In the genomic region with DNA sequence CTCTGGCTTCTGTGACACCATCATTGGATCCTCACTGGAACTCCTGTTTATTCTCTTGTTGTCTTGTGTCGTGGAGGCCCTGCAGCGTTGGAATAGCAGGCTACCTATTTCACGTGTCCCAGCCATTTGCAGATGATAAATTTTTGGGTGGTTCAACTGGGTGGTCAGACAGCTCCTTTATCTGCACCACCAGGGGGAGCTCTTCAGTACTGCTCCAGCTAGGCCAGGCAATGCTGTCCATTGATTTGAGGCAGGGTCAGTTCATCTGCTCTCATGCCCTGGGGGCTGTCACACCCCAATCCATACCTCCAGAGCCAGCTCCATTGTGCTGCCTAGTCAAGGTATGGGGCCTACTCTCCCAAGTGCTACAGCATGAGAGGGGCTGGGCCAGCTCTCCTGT, we compare ENCODE assay signal across 8 mouse cellular contexts. TPM values are rescaled to one million over a fixed set of nuclear protein-coding genes. Genes with fewer than 3 reads are reported as not detected.
DNase-seq lines count a peak whose midpoint lies in the region; ATAC-seq and TF ChIP-seq lines count a peak whose summit lies in the region.

No protein-coding gene starts in this region.

- intact Hi-C loops in heart, adult 2 months (cut with DNase I) = loop anchor here (5.0 kb wide), 1 partner anchor 525 kb away; no protein-coding TSS in a partner anchor

- TF ChIP-seq EP300 in heart, adult 2 months (IDR thresholded peaks at IDR 0.05; ENCODE audit: insufficient read depth, low read depth, low read length) = no peak

- ATAC-seq in heart, embryonic 11.5 days (replicated peaks; ENCODE audit: insufficient number of reproducible peaks, low FRiP score, low TSS enrichment) = no peak
- no peak for ATAC-seq in hindbrain, postnatal 0 days

- TF ChIP-seq POLR2A in heart, adult 2 months (IDR thresholded peaks at IDR 0.05; ENCODE audit: insufficient read depth, low read depth, low read length) = no peak

- H3K9me3 ChIP-seq in heart, embryonic 11.5 days (replicated peaks; ENCODE audit: control insufficient read depth, low read length) = no peaks in the 10 kb centered on the region
- H3K9me3 ChIP-seq in hindbrain, postnatal 0 days (ENCODE audit: low read length) = no peaks in the 10 kb centered on the region

- no peak overlapping the region for H3K4me3 ChIP-seq in heart, adult 2 months
- no peak overlapping the region for H3K4me3 ChIP-seq in heart, embryonic 11.5 days (ENCODE audit: low read depth, low read length)
- no peak overlapping the region for H3K4me3 ChIP-seq in hindbrain, postnatal 0 days (ENCODE audit: low read length)

- H3K4me1 ChIP-seq in heart, adult 2 months (ENCODE audit: control insufficient read depth, insufficient read depth, low read length) = no peaks in the 10 kb centered on the region
- H3K4me1 ChIP-seq in heart, embryonic 11.5 days (ENCODE audit: control insufficient read depth, insufficient read depth, low read length) = no peaks in the 10 kb centered on the region
- H3K4me1 ChIP-seq in hindbrain, postnatal 0 days (ENCODE audit: insufficient read depth, low read length) = no peaks in the 10 kb centered on the region

- H3K4me2 ChIP-seq in heart, embryonic 11.5 days = no peak overlapping the region
- H3K4me2 ChIP-seq in hindbrain, postnatal 0 days (ENCODE audit: low read depth, low read length) = no peak overlapping the region

- H3K27me3 ChIP-seq in heart, adult 2 months (ENCODE audit: control insufficient read depth, insufficient read depth, low read length) = no peaks in the 10 kb centered on the region
- H3K27me3 ChIP-seq in heart, embryonic 11.5 days (ENCODE audit: control insufficient read depth, insufficient read depth, low read length) = no peaks in the 10 kb centered on the region
- H3K27me3 ChIP-seq in hindbrain, postnatal 0 days (ENCODE audit: insufficient read depth, low read length) = no peaks in the 10 kb centered on the region

- H3K9ac ChIP-seq in heart, adult 2 months (ENCODE audit: low read depth, low read length) = no peak overlapping the region
- H3K9ac ChIP-seq in heart, embryonic 11.5 days (ENCODE audit: low read depth, low read length) = no peak overlapping the region
- no peak overlapping the region for H3K9ac ChIP-seq in hindbrain, postnatal 0 days (replicated peaks; ENCODE audit: low read length)

- H3K36me3 ChIP-seq in heart, adult 2 months (ENCODE audit: control insufficient read depth, insufficient read depth, low read length) = no peaks in the 10 kb centered on the region
- H3K36me3 ChIP-seq in heart, embryonic 11.5 days (ENCODE audit: control insufficient read depth, insufficient read depth, low read length) = no peaks in the 10 kb centered on the region
- no peaks in the 10 kb centered on the region for H3K36me3 ChIP-seq in hindbrain, postnatal 0 days (ENCODE audit: insufficient read depth, low read length)

- peak; percentile 64 for TF ChIP-seq CTCF in heart, adult 2 months (IDR thresholded peaks at IDR 0.05)
- TF ChIP-seq CTCF in hindbrain, postnatal 0 days (IDR thresholded peaks at IDR 0.05; ENCODE audit: low read depth) = peak; percentile 57

- no peak for DNase-seq in heart, adult 2 months
- peak; percentile 25 for DNase-seq in urinary bladder, postnatal 25 days (ENCODE audit: low spot score)
- DNase-seq in urinary bladder, adult 2 months (ENCODE audit: low spot score) = no peak
- DNase-seq in hindbrain, postnatal 0 days (ENCODE audit: low spot score) = no peak
- peak; percentile 44 for DNase-seq in retina, postnatal 1 day
- DNase-seq in urinary bladder, postnatal 10 days (ENCODE audit: low spot score) = no peak
- DNase-seq in T-cell, adult 2 months (ENCODE audit: low spot score) = no peak

- WGBS in heart, adult 2 months = 74% methylated on average over 3 of the region's 3 CpGs
- 56% methylated on average over 3 of the region's 3 CpGs for WGBS in heart, embryonic 11.5 days (ENCODE audit: insufficient replicate concordance)
- WGBS in hindbrain, postnatal 0 days = 77% methylated on average over 3 of the region's 3 CpGs

- H3K79me2 ChIP-seq in heart, adult 2 months (replicated peaks; ENCODE audit: control insufficient read depth, insufficient read depth, low read length) = no peaks in the 10 kb centered on the region

- H3K27ac ChIP-seq in heart, adult 2 months = no peak overlapping the region
- H3K27ac ChIP-seq in heart, embryonic 11.5 days (ENCODE audit: low read depth, low read length) = no peak overlapping the region
- H3K27ac ChIP-seq in hindbrain, postnatal 0 days = no peak overlapping the region

RNA-seq across cellular contexts. Expression of gene Slc4a4, which starts 24.5 kb away (rescaled TPM):
- 10 to 100 TPM; 19.4 to 25.5 TPM for total RNA-seq in heart, adult 2 months (2021)
- 4.9 and 9.3 TPM in 2 replicates for polyA plus RNA-seq in heart, adult 2 months (2012; rRNA removed)
- polyA plus RNA-seq in heart, embryonic 11.5 days (2014; fragmentation: Nextera tagmentation; extraction: Ambion mirVana) = 2.9 and 3.4 TPM in 2 replicates
- 3.8 and 4.0 TPM in 2 replicates for polyA plus RNA-seq in urinary bladder, adult 2 months (2012; rRNA removed)
- 68.8 and 73.0 TPM in 2 replicates for total RNA-seq in hindbrain, postnatal 0 days (2014; rRNA removed)
- 30.6 and 31.1 TPM in 2 replicates for polyA plus RNA-seq in hindbrain, postnatal 0 days (2015; fragmentation: Nextera tagmentation; extraction: Ambion mirVana)

Comparison
In these comparisons a context has a peak if more than half of its experiments do, and no peak if none do; other contexts are left out.
1. DNase-seq: peak in urinary bladder, postnatal 25 days (single experiment) and retina, postnatal 1 day (single experiment); none in heart, adult 2 months (0 of 2), urinary bladder, adult 2 months (single experiment), hindbrain, postnatal 0 days (single experiment), urinary bladder, postnatal 10 days (single experiment) and T-cell, adult 2 months (single experiment).